Mouse (Mus musculus): Measurements from ENCODE around the gene Cdkn2d.
A peak's percentile ranks its signal among the peaks of the same experiment; 100 is the strongest.
"Not testable (repeated sequence)": the region's sequence is repeated elsewhere in the genome, so short reads cannot be mapped to it uniquely, and the experiment has no call there.

The Cdkn2d gene

GRCm38 (mm10) chr9:21274336-21274735 is 16.9 kb downstream of the Cdkn2d start:
- DNase-seq = no peak

GRCm38 (mm10) chr9:21273520-21274228 is 17.5 kb downstream of the Cdkn2d start:
- no peak for DNase-seq

- DNase-seq = no peak
Measured at GRCm38 (mm10) chr9:21273094-21273493, 18.1 kb downstream of the Cdkn2d start.

- DNase-seq = no peak
Measured at GRCm38 (mm10) chr9:21272391-21272790, 18.8 kb downstream of the Cdkn2d start.

GRCm38 (mm10) chr9:21269590-21269989 is 21.6 kb downstream of the Cdkn2d start:
- not testable (repeated sequence) for DNase-seq

GRCm38 (mm10) chr9:21268305-21268704 is 22.9 kb downstream of the Cdkn2d start:
- DNase-seq = no peak

- DNase-seq = no peak
Measured at GRCm38 (mm10) chr9:21266889-21267288, 24.3 kb downstream of the Cdkn2d start.

GRCm38 (mm10) chr9:21265611-21266010 is 25.6 kb downstream of the Cdkn2d start:
- no peak for DNase-seq

GRCm38 (mm10) chr9:21265000-21265561 is 26.1 kb downstream of the Cdkn2d start, which contains the start of gene Atg4d:
TSS of gene Atg4d (plus strand) at chr9:21265293.
- DNase-seq = peak; percentile 100

- DNase-seq = peak in 1 of 2 experiments; percentile 35
Measured at GRCm38 (mm10) chr9:21264272-21264999, 26.8 kb downstream of the Cdkn2d start.

- no peak for DNase-seq
Measured at GRCm38 (mm10) chr9:21261831-21262230, 29.4 kb downstream of the Cdkn2d start.

- DNase-seq = no peak
Measured at GRCm38 (mm10) chr9:21260491-21261040, 30.6 kb downstream of the Cdkn2d start.

- DNase-seq = not testable (repeated sequence)
Measured at GRCm38 (mm10) chr9:21256349-21256748, 34.9 kb downstream of the Cdkn2d start.

- no peak for DNase-seq
Measured at GRCm38 (mm10) chr9:21254690-21255089, 36.5 kb downstream of the Cdkn2d start.

GRCm38 (mm10) chr9:21251116-21251735 is 40.0 kb downstream of the Cdkn2d start:
- no peak for DNase-seq

- DNase-seq = peak; percentile 42 to 46
Measured at GRCm38 (mm10) chr9:21250509-21250908, 40.7 kb downstream of the Cdkn2d start.

- no peak for DNase-seq
Measured at GRCm38 (mm10) chr9:21249629-21250508, 41.3 kb downstream of the Cdkn2d start.

GRCm38 (mm10) chr9:21248326-21248725 is 42.9 kb downstream of the Cdkn2d start, which contains the start of gene S1pr5:
TSS of gene S1pr5 (minus strand) at chr9:21248443.
- DNase-seq = no peak

GRCm38 (mm10) chr9:21246342-21246741 is 44.9 kb downstream of the Cdkn2d start:
- DNase-seq = no peak

GRCm38 (mm10) chr9:21245113-21245487 is 46.1 kb downstream of the Cdkn2d start:
- peak in 1 of 2 experiments; percentile 36 for DNase-seq

- DNase-seq = peak; percentile 56 to 82
Measured at GRCm38 (mm10) chr9:21244428-21245112, 46.6 kb downstream of the Cdkn2d start.
